Mouse (Mus musculus) myocyte (in vitro differentiated cells): ENCODE results near the gene Rab27a.

ENCODE experiments used
- CEBPB ChIP-seq: IDR thresholded peaks from 2 replicates; pipeline ENCODE4 v1.6.1; 2011; ENCODE audit warnings: mild to moderate bottlenecking, moderate library complexity; ENCODE audit not compliant: poor library complexity, insufficient read depth, severe bottlenecking
- MAX ChIP-seq: IDR thresholded peaks from one replicate; pipeline ENCODE4 v1.6.1; 2011; ENCODE audit warnings: low read depth, mild to moderate bottlenecking, control low read depth
- POLR2A ChIP-seq: IDR thresholded peaks from one replicate; pipeline ENCODE4 v1.6.1; 2011; ENCODE audit warnings: low read depth, mild to moderate bottlenecking, control low read depth, moderate library complexity; ENCODE audit not compliant: insufficient read length
- USF1 ChIP-seq: IDR thresholded peaks from one replicate; pipeline ENCODE4 v1.6.1; 2011; ENCODE audit warnings: low read depth, mild to moderate bottlenecking, control low read depth, moderate library complexity

DNA sequence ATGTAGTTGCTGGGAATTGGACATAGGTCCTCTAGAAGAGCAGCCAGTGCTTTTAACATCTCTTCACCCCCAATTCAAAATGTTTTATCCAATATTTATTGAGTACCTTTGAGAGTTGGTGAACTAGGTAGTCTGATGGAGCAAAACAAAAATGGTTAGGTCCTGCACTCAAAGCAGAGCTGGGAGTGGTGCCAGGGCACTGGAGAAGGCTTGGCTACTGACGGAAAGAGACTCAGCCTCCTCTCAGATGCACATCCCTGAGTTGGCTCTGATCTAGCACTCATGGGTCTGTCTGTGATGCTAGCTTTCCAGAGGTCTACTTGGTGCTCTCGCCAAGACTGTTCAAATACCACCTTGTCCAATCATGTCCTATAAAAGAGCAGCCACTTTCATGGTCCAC, 53.2 kb downstream of the Rab27a start:
- TF ChIP-seq MAX (no peak), CEBPB (no peak), POLR2A (no peak), USF1 (no peak)
